Mouse (Mus musculus) lung, adult 2 months (tissue): Measurements from ENCODE around the gene Gm5426.

Source experiments
- CTCF ChIP-seq: fragments of 200-500 bp; IDR thresholded peaks from 2 replicates; pipeline ENCODE4 v1.5.1; 2011; ENCODE audit warnings: mild to moderate bottlenecking, low read length, control low read depth; ENCODE audit not compliant: insufficient read depth
- POLR2A ChIP-seq: fragments of 200-500 bp; IDR thresholded peaks from 2 replicates; pipeline ENCODE4 v1.6.1; 2011; ENCODE audit warnings: low read depth, mild to moderate bottlenecking, control low read depth, low read length, borderline replicate concordance; ENCODE audit errors: extremely low read depth

- TF ChIP-seq CTCF (no peak), POLR2A (no peak)
These were observed 10.2 kb downstream of the Gm5426 start for GRCm38 (mm10) chr10:96146578-96146977.
